Mouse (Mus musculus) stomach, postnatal 0 days (tissue): Measurements from ENCODE around the gene Eif3k. TPM values are rescaled to one million over a fixed set of nuclear protein-coding genes. Genes with fewer than 3 reads are reported as not detected.

Experiments
- ATAC-seq: fragments of 200-750 bp; cut with Nextera tagmentation; 2 replicates; pipeline ENCODE4 v1.8.0; 2017; ENCODE audit not compliant: low FRiP score, low TSS enrichment
- DNase-seq: peaks from one replicate; pipeline ENCODE4 v3.0.0-alpha.2; 2016; ENCODE audit warnings: low spot score
- H3K27ac ChIP-seq: fragments of 300-500 bp; sonication (generic); replicated peaks from 2 replicates; pipeline ENCODE4 v1.5.1; 2014; ENCODE audit warnings: mild to moderate bottlenecking, control low read depth
- H3K27me3 ChIP-seq: fragments of 300-500 bp; sonication (generic); 2 replicates; pipeline ENCODE4 v1.6.1; 2014; ENCODE audit warnings: low read length; ENCODE audit not compliant: control insufficient read depth, insufficient read depth
- H3K36me3 ChIP-seq: fragments of 300-500 bp; sonication (generic); 2 replicates; pipeline ENCODE4 v1.6.1; 2014; ENCODE audit warnings: low read length, mixed read lengths; ENCODE audit not compliant: control insufficient read depth, insufficient read depth
- H3K4me1 ChIP-seq: fragments of 300-500 bp; sonication (generic); replicated peaks from 2 replicates; pipeline ENCODE4 v1.6.1; 2014; ENCODE audit warnings: antibody characterized with exemption; ENCODE audit not compliant: control insufficient read depth, insufficient read depth
- H3K4me2 ChIP-seq: fragments of 300-500 bp; sonication (generic); replicated peaks from 2 replicates; pipeline ENCODE4 v1.6.1; 2014; ENCODE audit warnings: low read depth, mild to moderate bottlenecking, control low read depth, moderate library complexity
- H3K4me3 ChIP-seq: fragments of 300-500 bp; sonication (generic); 2 replicates; pipeline ENCODE4 v1.5.1; 2014; ENCODE audit warnings: low read depth, low read length, control low read depth
- H3K9ac ChIP-seq: fragments of 300-500 bp; sonication (generic); 2 replicates; pipeline ENCODE4 v1.6.1; 2014; ENCODE audit warnings: mild to moderate bottlenecking, low read length, control low read depth, mixed read lengths
- H3K9me3 ChIP-seq: fragments of 300-500 bp; sonication (generic); 2 replicates; pipeline ENCODE4 v1.6.1; 2016; ENCODE audit warnings: low read length; ENCODE audit not compliant: control insufficient read depth
- CTCF ChIP-seq: IDR thresholded peaks from 2 replicates; pipeline ENCODE4 v1.5.1; 2016; ENCODE audit warnings: antibody characterized with exemption, low read depth, mild to moderate bottlenecking, moderate library complexity
- EP300 ChIP-seq: optimal IDR thresholded peaks from 2 replicates; pipeline ENCODE3; 2016; ENCODE audit warnings: antibody characterized with exemption
- WGBS: fragments of 180-500 bp; shearing (Covaris S2); extraction: QIAGEN DNeasy Blood & Tissue Kit; methylation state at CpG from one replicate; pipeline ENCODE4 v1.1.7; 2014; 5-methylcytosine and 5-hydroxymethylcytosine counted together
- polyA plus RNA-seq: library from polyadenylated mRNA; unstranded; fragments of >200 nt; fragmentation: Nextera tagmentation; extraction: Ambion mirVana; gene quantifications from 2 replicates; pipeline ENCODE4 v1.2.1, GENCODE M21; 2015

The Eif3k gene
- polyA plus RNA-seq, 1 experiment from 2014 or later = 295 TPM

DNA sequence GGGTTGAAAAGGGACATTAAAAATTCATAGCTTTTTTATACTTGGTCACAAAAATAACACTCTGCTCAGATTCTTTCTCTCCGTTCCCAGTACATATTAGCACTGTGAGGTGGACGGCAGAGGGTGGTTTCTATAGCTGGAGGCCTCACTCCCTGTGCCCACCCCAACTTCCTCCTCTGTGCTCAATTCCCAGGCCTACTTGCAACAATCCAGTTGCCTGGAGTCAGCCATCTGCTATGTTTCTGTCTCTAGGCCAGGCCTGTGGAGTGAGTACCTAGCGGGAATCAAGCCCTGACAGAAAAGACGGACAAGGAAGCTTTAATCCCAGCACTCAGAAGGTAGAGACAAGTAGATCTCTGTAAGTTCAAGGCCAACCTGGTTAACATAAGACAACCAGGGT is 59.1 kb downstream of the Eif3k start:
- DNase-seq (no peak), ATAC-seq (no peak)
- Histone ChIP-seq H3K27me3 (no peaks in the 10 kb centered on the region), H3K9me3 (no peaks in the 10 kb centered on the region), H3K9ac (peak overlapping the region; percentile 1; the same call in 1 of the 2 replicates), H3K4me3 (no peak overlapping the region), H3K27ac (peak overlapping the region; percentile 99), H3K4me1 (peaks cover 46% of the 10 kb centered on the region), H3K36me3 (peaks cover 10% of the 10 kb centered on the region), H3K4me2 (no peak overlapping the region)
- WGBS = 61% methylated on average over 4 of the region's 4 CpGs
- no peak for TF ChIP-seq EP300
- no peak for TF ChIP-seq CTCF

DNA sequence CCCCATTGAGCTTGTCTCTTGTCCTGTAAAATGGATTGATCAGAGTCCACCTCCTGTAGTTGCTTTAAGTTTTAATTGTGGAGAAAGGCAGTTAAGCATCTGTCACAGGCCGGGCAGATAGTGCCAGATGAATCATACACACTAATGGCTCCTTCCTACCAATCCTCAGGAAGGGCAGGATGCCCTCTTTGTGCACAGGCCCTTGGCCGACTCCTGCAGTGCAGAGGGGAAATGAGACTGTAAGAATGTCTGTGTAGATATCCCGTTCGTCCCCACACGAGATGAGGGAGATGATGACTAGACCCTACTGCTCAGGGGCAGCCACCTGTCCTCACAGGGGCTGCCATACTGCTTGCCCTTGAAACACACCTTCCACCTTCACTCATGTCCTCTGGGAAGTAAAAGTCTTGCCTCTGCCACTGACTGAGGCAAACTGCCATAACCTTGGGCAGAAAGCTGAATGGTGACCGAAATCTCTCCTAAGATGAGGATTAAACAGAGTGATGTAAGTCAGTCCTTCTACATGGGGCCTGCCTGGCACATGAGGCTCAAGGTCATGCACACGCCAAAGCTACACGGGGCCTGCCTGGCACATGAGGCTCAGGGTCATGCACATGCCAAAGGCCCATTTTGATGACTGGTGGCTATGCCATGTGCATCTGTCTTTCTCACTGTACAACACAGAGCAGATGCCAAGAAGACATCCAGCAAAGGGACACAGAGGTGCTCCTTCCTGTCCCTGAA is 59.8 kb downstream of the Eif3k start:
- Histone ChIP-seq H3K9me3 (no peaks in the 10 kb centered on the region), H3K36me3 (peaks cover 11% of the 10 kb centered on the region), H3K4me3 (no peak overlapping the region), H3K27ac (peak overlapping the region; percentile 99), H3K4me2 (no peak overlapping the region), H3K27me3 (no peaks in the 10 kb centered on the region), H3K9ac (0 out of 2 replicates have a peak overlapping the region, but pooled peaks have one; percentile 1), H3K4me1 (peaks cover 46% of the 10 kb centered on the region)
- ATAC-seq (no peak), DNase-seq (no peak)
- 69% methylated on average over 8 of the region's 8 CpGs for WGBS
- TF ChIP-seq CTCF (no peak), EP300 (no peak)

Other genes with a start within 250 kb of the Eif3k start
- 113 and 118 TPM in 2 replicates for gene Mrps12, start 240.0 kb downstream of the Eif3k start, polyA plus RNA-seq
- gene Sars2, start 239.9 kb downstream of the Eif3k start, polyA plus RNA-seq = 11.4 and 12.3 TPM in 2 replicates
- gene Ccer2, start 225.7 kb downstream of the Eif3k start, polyA plus RNA-seq = not detected in 2 replicates
- 35.3 and 39.3 TPM in 2 replicates for gene Sirt2, start 215.1 kb downstream of the Eif3k start, polyA plus RNA-seq
- gene Nfkbib, start 214.4 kb downstream of the Eif3k start, polyA plus RNA-seq = 31.2 and 33.0 TPM in 2 replicates
- 2.1 and 2.6 TPM in 2 replicates for gene Rinl, start 192.9 kb downstream of the Eif3k start, polyA plus RNA-seq
- 153 and 156 TPM in 2 replicates for gene Hnrnpl, start 173.3 kb downstream of the Eif3k start, polyA plus RNA-seq
- 426 and 435 TPM in 2 replicates for gene Ech1, start 156.6 kb downstream of the Eif3k start, polyA plus RNA-seq
- 469 and 489 TPM in 2 replicates for gene Lgals4, start 148.0 kb downstream of the Eif3k start, polyA plus RNA-seq
- 296 and 301 TPM in 2 replicates for gene Lgals7, start 118.0 kb downstream of the Eif3k start, polyA plus RNA-seq
- 1.9 and 2.3 TPM in 2 replicates for gene Capn12, start 100.4 kb downstream of the Eif3k start, polyA plus RNA-seq
- 216 and 227 TPM in 2 replicates for gene Actn4, start 19.5 kb downstream of the Eif3k start, polyA plus RNA-seq
- 3.0 and 3.6 TPM in 2 replicates for gene Map4k1, start 186 bp upstream of the Eif3k start, polyA plus RNA-seq
- 0.10 and 0.11 TPM in 2 replicates for gene Ryr1, start 143.3 kb upstream of the Eif3k start, polyA plus RNA-seq
- 0.15 and 0.35 TPM in 2 replicates for gene Rasgrp4, start 153.0 kb upstream of the Eif3k start, polyA plus RNA-seq
- 32.8 and 38.8 TPM in 2 replicates for gene Fam98c, start 174.4 kb upstream of the Eif3k start, polyA plus RNA-seq
- gene Ggn, start 188.3 kb upstream of the Eif3k start, polyA plus RNA-seq = 0.29 and 0.46 TPM in 2 replicates
- gene Spred3, start 188.5 kb upstream of the Eif3k start, polyA plus RNA-seq = 0.95 and 1.0 TPM in 2 replicates
- gene Psmd8, start 198.8 kb upstream of the Eif3k start, polyA plus RNA-seq = 262 and 269 TPM in 2 replicates
- gene Catsperg1, start 232.2 kb upstream of the Eif3k start, polyA plus RNA-seq = 0.29 and 0.65 TPM in 2 replicates